Mouse (Mus musculus): ENCODE measurements at regions not wholly inside any gene's neighbourhood (a gene's known extent, or its start where the extent isn't known, plus 50 kb on each side); places are given as distances from the start of the nearest gene placed in this dataset.
"Not testable (repeated sequence)": the region's sequence is repeated elsewhere in the genome, so short reads cannot be mapped to it uniquely, and the experiment has no call there.

GRCm38 (mm10) chr10:96410028-96410427 lies 206.8 kb upstream of the Btg1 start:
- DNase-seq (ENCODE audit: inconsistent age in 2 of 2, low spot score in 1 of 2) = no peak

- DNase-seq (ENCODE audit: inconsistent age in 2 of 2, low spot score in 1 of 2) = no peak
These were observed 202.0 kb upstream of the Btg1 start for GRCm38 (mm10) chr10:96414807-96415206.

GRCm38 (mm10) chr10:96421506-96421905 lies 195.3 kb upstream of the Btg1 start:
- DNase-seq (ENCODE audit: inconsistent age in 2 of 2, low spot score in 1 of 2) = not testable (repeated sequence)

GRCm38 (mm10) chr10:96427407-96427806 lies 189.4 kb upstream of the Btg1 start:
- no peak for DNase-seq (ENCODE audit: inconsistent age in 2 of 2, low spot score in 1 of 2)

- no peak for DNase-seq (ENCODE audit: inconsistent age in 2 of 2, low spot score in 1 of 2)
These were observed 186.7 kb upstream of the Btg1 start for GRCm38 (mm10) chr10:96430142-96430541.

GRCm38 (mm10) chr10:96435109-96435508 lies 181.7 kb upstream of the Btg1 start:
- DNase-seq (ENCODE audit: inconsistent age in 2 of 2, low spot score in 1 of 2) = peak in 1 of 2 experiments; percentile 42

GRCm38 (mm10) chr10:96438398-96439103 lies 178.3 kb upstream of the Btg1 start:
- DNase-seq (ENCODE audit: inconsistent age in 2 of 2, low spot score in 1 of 2) = no peak

GRCm38 (mm10) chr10:96442165-96442564 lies 174.6 kb upstream of the Btg1 start:
- no peak for DNase-seq (ENCODE audit: inconsistent age in 2 of 2, low spot score in 1 of 2)

GRCm38 (mm10) chr10:96450266-96450665 lies 166.5 kb upstream of the Btg1 start:
- no peak for DNase-seq (ENCODE audit: inconsistent age in 2 of 2, low spot score in 1 of 2)

GRCm38 (mm10) chr10:96454857-96455256 lies 161.9 kb upstream of the Btg1 start:
- DNase-seq (ENCODE audit: inconsistent age in 2 of 2, low spot score in 1 of 2) = no peak

- no peak for DNase-seq (ENCODE audit: inconsistent age in 2 of 2, low spot score in 1 of 2)
These were observed 158.3 kb upstream of the Btg1 start for GRCm38 (mm10) chr10:96458551-96458950.

- DNase-seq (ENCODE audit: inconsistent age in 2 of 2, low spot score in 1 of 2) = peak in 1 of 2 experiments; percentile 65
These were observed 157.6 kb upstream of the Btg1 start for GRCm38 (mm10) chr10:96459186-96459585.

- no peak for DNase-seq (ENCODE audit: inconsistent age in 2 of 2, low spot score in 1 of 2)
These were observed 156.7 kb upstream of the Btg1 start for GRCm38 (mm10) chr10:96460151-96460550.

- no peak for DNase-seq (ENCODE audit: inconsistent age in 2 of 2, low spot score in 1 of 2)
These were observed 156.0 kb upstream of the Btg1 start for GRCm38 (mm10) chr10:96460617-96461338.

GRCm38 (mm10) chr10:96465967-96466366 lies 150.8 kb upstream of the Btg1 start:
- DNase-seq (ENCODE audit: inconsistent age in 2 of 2, low spot score in 1 of 2) = no peak

GRCm38 (mm10) chr10:96466845-96467244 lies 150.0 kb upstream of the Btg1 start:
- no peak for DNase-seq (ENCODE audit: inconsistent age in 2 of 2, low spot score in 1 of 2)

GRCm38 (mm10) chr10:96467661-96468060 lies 149.1 kb upstream of the Btg1 start:
- no peak for DNase-seq (ENCODE audit: inconsistent age in 2 of 2, low spot score in 1 of 2)

GRCm38 (mm10) chr10:96471523-96471922 lies 145.3 kb upstream of the Btg1 start:
- no peak for DNase-seq (ENCODE audit: inconsistent age in 2 of 2, low spot score in 1 of 2)

GRCm38 (mm10) chr10:96479350-96479749 lies 137.5 kb upstream of the Btg1 start:
- DNase-seq (ENCODE audit: inconsistent age in 2 of 2, low spot score in 1 of 2) = no peak

- no peak for DNase-seq (ENCODE audit: inconsistent age in 2 of 2, low spot score in 1 of 2)
These were observed 137.0 kb upstream of the Btg1 start for GRCm38 (mm10) chr10:96479786-96480185.

- DNase-seq (ENCODE audit: inconsistent age in 2 of 2, low spot score in 1 of 2) = peak; percentile 8 to 57
These were observed 136.1 kb upstream of the Btg1 start for GRCm38 (mm10) chr10:96480453-96481324.

GRCm38 (mm10) chr10:96481325-96481638 lies 135.5 kb upstream of the Btg1 start:
- DNase-seq (ENCODE audit: inconsistent age in 2 of 2, low spot score in 1 of 2) = no peak
